Mouse (Mus musculus) neural tube, embryonic 13.5 days (tissue): ENCODE results near the gene Faap20. TPM values are rescaled to one million over a fixed set of nuclear protein-coding genes. Genes with fewer than 3 reads are reported as not detected.
"Not testable (repeated sequence)": the region's sequence is repeated elsewhere in the genome, so short reads cannot be mapped to it uniquely, and the experiment has no call there.

Experiments used
- ATAC-seq: fragments of 200-750 bp; cut with Nextera tagmentation; 2 replicates; pipeline ENCODE4 v1.8.0; 2017; ENCODE audit warnings: low read depth, mild to moderate bottlenecking, moderate TSS enrichment, moderate library complexity
- H3K27ac ChIP-seq: fragments of 300-500 bp; sonication (generic); replicated peaks from 2 replicates; pipeline ENCODE4 v1.5.1; 2015; ENCODE audit warnings: moderate library complexity, mild to moderate bottlenecking, inconsistent platforms
- H3K27me3 ChIP-seq: fragments of 300-500 bp; sonication (generic); 2 replicates; pipeline ENCODE4 v1.6.1; 2015; ENCODE audit warnings: mild to moderate bottlenecking, inconsistent platforms
- H3K36me3 ChIP-seq: fragments of 300-500 bp; sonication (generic); 2 replicates; pipeline ENCODE4 v1.6.1; 2015; ENCODE audit warnings: mild to moderate bottlenecking, inconsistent platforms
- H3K4me1 ChIP-seq: fragments of 300-500 bp; sonication (generic); replicated peaks from 2 replicates; pipeline ENCODE4 v1.6.1; 2015; ENCODE audit warnings: inconsistent platforms
- H3K4me2 ChIP-seq: fragments of 300-500 bp; sonication (generic); 2 replicates; pipeline ENCODE4 v1.6.1; 2015; ENCODE audit warnings: inconsistent platforms, mild to moderate bottlenecking, moderate library complexity
- H3K4me3 ChIP-seq: fragments of 300-500 bp; sonication (generic); 2 replicates; pipeline ENCODE4 v1.5.1; 2015; ENCODE audit warnings: mild to moderate bottlenecking, inconsistent platforms
- H3K9ac ChIP-seq: fragments of 300-500 bp; sonication (generic); 2 replicates; pipeline ENCODE4 v1.6.1; 2015; ENCODE audit warnings: moderate library complexity, mild to moderate bottlenecking, inconsistent platforms
- H3K9me3 ChIP-seq: fragments of 300-500 bp; sonication (generic); 2 replicates; pipeline ENCODE4 v1.6.1; 2016; ENCODE audit warnings: inconsistent platforms
- WGBS: fragments of 180-500 bp; shearing (Covaris S2); methylation state at CpG from one replicate; pipeline ENCODE4 v1.1.7; 2015; 5-methylcytosine and 5-hydroxymethylcytosine counted together
- polyA plus RNA-seq: library from polyadenylated mRNA; unstranded; fragments of >200 nt; fragmentation: Nextera tagmentation; extraction: Ambion mirVana; gene quantifications from 2 replicates; pipeline ENCODE4 v1.2.1, GENCODE M21; 2015

Gene Faap20
- polyA plus RNA-seq, 1 experiment from 2014 or later, result 76.3 TPM

GRCm38 (mm10) chr4:155238276-155238675 lies 11.3 kb upstream of the Faap20 start:
- no peak for ATAC-seq
- H3K36me3 ChIP-seq, result no peaks in the 10 kb centered on the region
- no peaks in the 10 kb centered on the region for H3K9me3 ChIP-seq
- H3K27me3 ChIP-seq, result no peaks in the 10 kb centered on the region
- H3K4me3 ChIP-seq, result no peak overlapping the region
- WGBS, result 71% methylated on average over 5 of the region's 5 CpGs
- peaks cover 40% of the 10 kb centered on the region for H3K4me1 ChIP-seq
- no peak overlapping the region for H3K9ac ChIP-seq
- no peak overlapping the region for H3K4me2 ChIP-seq
- H3K27ac ChIP-seq, result no peak overlapping the region

- H3K27me3 ChIP-seq, result no peaks in the 10 kb centered on the region
- no peak overlapping the region for H3K4me2 ChIP-seq
- 58% methylated on average over 6 of the region's 6 CpGs for WGBS
- no peaks in the 10 kb centered on the region for H3K9me3 ChIP-seq
- H3K27ac ChIP-seq, result no peak overlapping the region
- peaks cover 28% of the 10 kb centered on the region for H3K4me1 ChIP-seq
- no peak overlapping the region for H3K9ac ChIP-seq
- no peak overlapping the region for H3K4me3 ChIP-seq
- no peak for ATAC-seq
- no peaks in the 10 kb centered on the region for H3K36me3 ChIP-seq
These were observed 10.1 kb upstream of the Faap20 start for GRCm38 (mm10) chr4:155239494-155239893.

- H3K36me3 ChIP-seq, result no peaks in the 10 kb centered on the region
- 85% methylated on average over 9 of the region's 9 CpGs for WGBS
- H3K9ac ChIP-seq, result no peak overlapping the region
These were observed 7.8 kb upstream of the Faap20 start for GRCm38 (mm10) chr4:155241789-155242188.

GRCm38 (mm10) chr4:155242292-155242691 lies 7.3 kb upstream of the Faap20 start:
- Histone ChIP-seq H3K9me3 (no peaks in the 10 kb centered on the region), H3K4me2 (no peak overlapping the region), H3K9ac (no peak overlapping the region), H3K27me3 (no peaks in the 10 kb centered on the region), H3K4me1 (peaks cover 10% of the 10 kb centered on the region), H3K27ac (no peak overlapping the region), H3K36me3 (no peaks in the 10 kb centered on the region), H3K4me3 (no peak overlapping the region)
- WGBS, result 94% methylated on average over 5 of the region's 5 CpGs
- ATAC-seq, result no peak

More at GRCm38 (mm10) chr4:155241789-155242188, 7.8 kb upstream of the Faap20 start:
- no peak for ATAC-seq
- Histone ChIP-seq H3K9me3 (no peaks in the 10 kb centered on the region), H3K27ac (no peak overlapping the region), H3K4me1 (peaks cover 13% of the 10 kb centered on the region), H3K27me3 (no peaks in the 10 kb centered on the region), H3K4me3 (no peak overlapping the region), H3K4me2 (no peak overlapping the region)

GRCm38 (mm10) chr4:155243233-155243632 lies 6.4 kb upstream of the Faap20 start:
- Histone ChIP-seq H3K27me3 (no peaks in the 10 kb centered on the region), H3K4me2 (no peak overlapping the region), H3K9me3 (no peaks in the 10 kb centered on the region), H3K27ac (no peak overlapping the region), H3K4me3 (no peak overlapping the region), H3K4me1 (peaks cover 10% of the 10 kb centered on the region), H3K36me3 (no peaks in the 10 kb centered on the region), H3K9ac (no peak overlapping the region)
- 91% methylated on average over 12 of the region's 12 CpGs for WGBS
- ATAC-seq, result no peak

GRCm38 (mm10) chr4:155245770-155246492 lies 3.7 kb upstream of the Faap20 start:
- peaks cover 21% of the 10 kb centered on the region for H3K4me1 ChIP-seq
- no peaks in the 10 kb centered on the region for H3K27me3 ChIP-seq
- H3K9ac ChIP-seq, result 0 out of 2 replicates have a peak overlapping the region, but pooled peaks have one; percentile 8
- H3K4me3 ChIP-seq, result no peak overlapping the region
- peak overlapping the region; percentile 52; the same call in 1 of the 2 replicates for H3K27ac ChIP-seq
- ATAC-seq, result no peak
- 70% methylated on average over 6 of the region's 6 CpGs for WGBS
- H3K4me2 ChIP-seq, result no peak overlapping the region
- H3K36me3 ChIP-seq, result no peaks in the 10 kb centered on the region
- no peaks in the 10 kb centered on the region for H3K9me3 ChIP-seq

- Histone ChIP-seq H3K27ac (peak overlapping the region; percentile 52), H3K4me1 (peaks cover 28% of the 10 kb centered on the region), H3K9ac (no peak overlapping the region), H3K4me2 (no peak overlapping the region), H3K4me3 (no peak overlapping the region), H3K27me3 (no peaks in the 10 kb centered on the region), H3K9me3 (no peaks in the 10 kb centered on the region), H3K36me3 (no peaks in the 10 kb centered on the region)
- ATAC-seq, result no peak
- 60% methylated on average over 12 of the region's 12 CpGs for WGBS
These were observed 2.9 kb upstream of the Faap20 start for GRCm38 (mm10) chr4:155246691-155247105.

GRCm38 (mm10) chr4:155248054-155248453 lies 1.5 kb upstream of the Faap20 start:
- not testable (repeated sequence) for H3K27ac ChIP-seq, H3K4me3 ChIP-seq, H3K4me2 ChIP-seq, H3K9ac ChIP-seq, H3K27me3 ChIP-seq, H3K9me3 ChIP-seq, ATAC-seq, H3K36me3 ChIP-seq
- WGBS, result 88% methylated on average over 3 of the region's 3 CpGs
- H3K4me1 ChIP-seq, result peaks cover 42% of the 10 kb centered on the region

- Histone ChIP-seq H3K4me3 (peak overlapping the region; percentile 66), H3K9me3 (no peaks in the 10 kb centered on the region), H3K4me1 (peaks cover 48% of the 10 kb centered on the region), H3K9ac (peak overlapping the region; percentile 89), H3K27me3 (no peaks in the 10 kb centered on the region), H3K36me3 (peaks cover 11% of the 10 kb centered on the region), H3K27ac (peak overlapping the region; percentile 99), H3K4me2 (peak overlapping the region; percentile 97)
- under 1% methylated on average over 9 of the region's 9 CpGs for WGBS
- peak; percentile 78 for ATAC-seq
These were observed 350 bp upstream of the Faap20 start for GRCm38 (mm10) chr4:155249257-155249647.

- Histone ChIP-seq H3K4me3 (peak overlapping the region; percentile 66), H3K4me1 (peaks cover 48% of the 10 kb centered on the region), H3K4me2 (peak overlapping the region; percentile 97), H3K9me3 (no peaks in the 10 kb centered on the region), H3K27ac (peak overlapping the region; percentile 99), H3K27me3 (no peaks in the 10 kb centered on the region), H3K36me3 (peaks cover 13% of the 10 kb centered on the region), H3K9ac (peak overlapping the region; percentile 89)
- WGBS, result 11% methylated on average over 23 of the region's 23 CpGs
- peak; percentile 36 for ATAC-seq
These were observed 937 bp downstream of the Faap20 start for GRCm38 (mm10) chr4:155250361-155251117.

GRCm38 (mm10) chr4:155251147-155251546 lies 1.5 kb downstream of the Faap20 start:
- 62% methylated on average over 3 of the region's 3 CpGs for WGBS
- no peak overlapping the region for H3K27ac ChIP-seq
- ATAC-seq, result no peak
- H3K4me3 ChIP-seq, result peak overlapping the region; percentile 66
- peaks cover 47% of the 10 kb centered on the region for H3K4me1 ChIP-seq
- H3K27me3 ChIP-seq, result no peaks in the 10 kb centered on the region
- H3K4me2 ChIP-seq, result peak overlapping the region; percentile 97
- H3K9ac ChIP-seq, result peak overlapping the region; percentile 89
- H3K36me3 ChIP-seq, result peaks cover 18% of the 10 kb centered on the region
- no peaks in the 10 kb centered on the region for H3K9me3 ChIP-seq

- 0 out of 2 replicates have a peak overlapping the region, but pooled peaks have one; percentile 3 for H3K27ac ChIP-seq
- H3K36me3 ChIP-seq, result peaks cover 28% of the 10 kb centered on the region
- H3K4me2 ChIP-seq, result peak overlapping the region; percentile 97; the same call in 1 of the 2 replicates
- ATAC-seq, result no peak
- peak overlapping the region; percentile 55 for H3K9ac ChIP-seq
- peaks cover 39% of the 10 kb centered on the region for H3K4me1 ChIP-seq
- no peak overlapping the region for H3K4me3 ChIP-seq
- 85% methylated on average over 6 of the region's 6 CpGs for WGBS
- no peaks in the 10 kb centered on the region for H3K9me3 ChIP-seq
- H3K27me3 ChIP-seq, result no peaks in the 10 kb centered on the region
These were observed 2.7 kb downstream of the Faap20 start for GRCm38 (mm10) chr4:155252253-155252652.
